Mouse (Mus musculus) CD4-positive, CD25-positive, alpha-beta regulatory T cell, adult 4 months (primary cell): ENCODE measurements around the gene Zdhhc19. TPM values are rescaled to one million over a fixed set of nuclear protein-coding genes. Genes with fewer than 3 reads are reported as not detected.

Source experiments
- ATAC-seq: one replicate; pipeline ENCODE4 v1.8.0; 2017
- polyA plus RNA-seq, 2 experiments: library from polyadenylated mRNA; unstranded; fragments of 100-300 nt; shearing (Covaris generic); gene quantifications; one replicate each; pipeline ENCODE4 v1.2.1; 2017

The Zdhhc19 gene
- polyA plus RNA-seq, 2 experiments from 2014 or later, result not detected

GRCm38 (mm10) chr16:32516006-32516962 lies 20.2 kb downstream of the Zdhhc19 start:
- peak; percentile 70 for ATAC-seq

GRCm38 (mm10) chr16:32517785-32518481 lies 21.9 kb downstream of the Zdhhc19 start:
- ATAC-seq, result no peak

- ATAC-seq, result peak; percentile 17
Measured at GRCm38 (mm10) chr16:32519656-32520371, 23.7 kb downstream of the Zdhhc19 start.

GRCm38 (mm10) chr16:32520372-32520748 lies 24.3 kb downstream of the Zdhhc19 start:
- ATAC-seq, result peak; percentile 66

GRCm38 (mm10) chr16:32522578-32523194 lies 26.6 kb downstream of the Zdhhc19 start:
- no peak for ATAC-seq

GRCm38 (mm10) chr16:32523462-32524243 lies 27.6 kb downstream of the Zdhhc19 start:
- no peak for ATAC-seq

- ATAC-seq, result no peak
Measured at GRCm38 (mm10) chr16:32524244-32524615, 28.2 kb downstream of the Zdhhc19 start.

GRCm38 (mm10) chr16:32526906-32527305 lies 30.8 kb downstream of the Zdhhc19 start:
- ATAC-seq, result no peak

- no peak for ATAC-seq
Measured at GRCm38 (mm10) chr16:32532878-32533826, 37.1 kb downstream of the Zdhhc19 start.

- no peak for ATAC-seq
Measured at GRCm38 (mm10) chr16:32535157-32535751, 39.2 kb downstream of the Zdhhc19 start.

GRCm38 (mm10) chr16:32537867-32538660 lies 42.0 kb downstream of the Zdhhc19 start:
- ATAC-seq, result no peak

GRCm38 (mm10) chr16:32538761-32539255 lies 42.7 kb downstream of the Zdhhc19 start:
- ATAC-seq, result no peak

- ATAC-seq, result no peak
Measured at GRCm38 (mm10) chr16:32541338-32542179, 45.5 kb downstream of the Zdhhc19 start.

- no peak for ATAC-seq
Measured at GRCm38 (mm10) chr16:32543422-32543821, 47.4 kb downstream of the Zdhhc19 start.

- ATAC-seq, result no peak
Measured at GRCm38 (mm10) chr16:32547156-32548068, 51.3 kb downstream of the Zdhhc19 start.

GRCm38 (mm10) chr16:32550084-32550483 lies 54.0 kb downstream of the Zdhhc19 start:
- no peak for ATAC-seq

GRCm38 (mm10) chr16:32550487-32550886 lies 54.4 kb downstream of the Zdhhc19 start:
- no peak for ATAC-seq
